Mouse (Mus musculus): ENCODE measurements around the gene Gm11733.

Gm11733 gene

GRCm38 (mm10) chr11:117478271-117479006 lies 5.7 kb upstream of the Gm11733 start:
- DNase-seq (ENCODE audit: low spot score), result no peak

GRCm38 (mm10) chr11:117479007-117479719 lies 5.0 kb upstream of the Gm11733 start:
- DNase-seq (ENCODE audit: low spot score), result peak; percentile 90

- no peak for DNase-seq (ENCODE audit: low spot score)
Measured at GRCm38 (mm10) chr11:117479746-117480145, 4.4 kb upstream of the Gm11733 start.

GRCm38 (mm10) chr11:117482300-117482676 lies 1.9 kb upstream of the Gm11733 start:
- DNase-seq (ENCODE audit: low spot score), result no peak

- peak; percentile 60 for DNase-seq (ENCODE audit: low spot score)
Measured at GRCm38 (mm10) chr11:117482677-117483511, 1.3 kb upstream of the Gm11733 start.

- DNase-seq (ENCODE audit: low spot score), result no peak
Measured at GRCm38 (mm10) chr11:117491408-117492208, 7.4 kb downstream of the Gm11733 start.

GRCm38 (mm10) chr11:117492209-117492505 lies 8.0 kb downstream of the Gm11733 start:
- DNase-seq (ENCODE audit: low spot score), result peak; percentile 33

GRCm38 (mm10) chr11:117496812-117497211 lies 12.6 kb downstream of the Gm11733 start:
- DNase-seq (ENCODE audit: low spot score), result no peak

- DNase-seq (ENCODE audit: low spot score), result peak; percentile 85
Measured at GRCm38 (mm10) chr11:117497256-117498136, 13.3 kb downstream of the Gm11733 start.

- DNase-seq (ENCODE audit: low spot score), result no peak
Measured at GRCm38 (mm10) chr11:117498137-117498511, 14.0 kb downstream of the Gm11733 start.

- DNase-seq (ENCODE audit: low spot score), result no peak
Measured at GRCm38 (mm10) chr11:117508972-117509371, 24.8 kb downstream of the Gm11733 start.

GRCm38 (mm10) chr11:117515718-117516421 lies 31.7 kb downstream of the Gm11733 start:
- DNase-seq (ENCODE audit: low spot score), result no peak

- no peak for DNase-seq (ENCODE audit: low spot score)
Measured at GRCm38 (mm10) chr11:117516422-117516796, 32.2 kb downstream of the Gm11733 start.

GRCm38 (mm10) chr11:117521906-117522780 lies 38.0 kb downstream of the Gm11733 start:
- DNase-seq (ENCODE audit: low spot score), result no peak

- no peak for DNase-seq (ENCODE audit: low spot score)
Measured at GRCm38 (mm10) chr11:117522879-117523519, 38.8 kb downstream of the Gm11733 start.

GRCm38 (mm10) chr11:117525606-117526349 lies 41.6 kb downstream of the Gm11733 start:
- no peak for DNase-seq (ENCODE audit: low spot score)

GRCm38 (mm10) chr11:117532374-117532773 lies 48.2 kb downstream of the Gm11733 start:
- no peak for DNase-seq (ENCODE audit: low spot score)

GRCm38 (mm10) chr11:117534912-117535311 lies 50.7 kb downstream of the Gm11733 start:
- no peak for DNase-seq (ENCODE audit: low spot score)
